Mouse (Mus musculus): ENCODE results near the gene Hectd4.

The Hectd4 gene

DNA sequence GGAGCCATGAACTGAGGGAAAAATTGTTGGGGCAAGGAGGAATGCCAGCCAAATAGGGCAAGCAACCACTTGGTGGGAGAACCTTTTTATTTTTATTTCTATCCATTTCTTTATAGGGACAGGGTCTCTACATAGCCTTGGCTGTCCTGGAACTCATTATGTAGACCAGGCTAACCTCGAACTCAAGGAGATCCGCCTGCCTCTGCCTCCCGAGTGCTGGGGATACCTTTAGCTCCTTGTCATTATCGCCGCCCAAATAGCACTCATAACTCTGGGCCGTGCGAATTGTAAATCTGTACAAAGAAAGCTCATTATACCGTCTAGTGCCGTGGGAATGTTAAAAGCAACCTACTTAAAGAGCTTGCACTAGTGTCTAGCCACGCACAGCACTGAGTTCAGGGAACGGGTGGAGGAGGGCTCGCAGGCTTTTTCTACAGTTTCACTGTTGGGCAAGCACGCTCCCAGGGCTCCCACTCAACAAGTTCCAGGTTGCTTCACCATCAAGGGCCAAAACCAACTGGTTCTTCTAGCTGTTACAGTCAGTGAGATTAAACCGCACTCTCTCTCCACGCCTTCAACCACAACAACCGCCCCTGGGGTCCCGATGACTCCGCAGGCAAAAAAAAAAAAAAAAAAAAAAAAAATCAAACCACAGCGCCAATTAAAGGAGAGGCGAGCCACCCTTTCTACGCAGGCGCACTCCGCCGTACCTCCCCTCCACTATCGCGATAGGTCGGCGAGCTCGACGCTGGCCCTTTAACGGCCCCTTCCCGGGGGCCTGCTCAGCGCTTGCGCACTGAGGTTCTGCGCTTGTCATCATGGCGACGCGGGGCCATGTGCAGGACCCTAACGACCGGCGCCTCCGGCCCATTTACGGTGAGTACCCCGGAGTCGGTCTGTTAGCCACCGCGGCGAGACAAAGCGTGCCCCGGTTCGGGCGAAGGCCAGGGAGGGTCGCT lies 177.4 kb downstream of the Hectd4 start, which contains the start of gene Naa25:
Gene Naa25, plus strand, starts transcription at position 750 of the 959 bp plus-strand sequence.
- DNase-seq (ENCODE audit: low spot score) = peak; percentile 96

DNA sequence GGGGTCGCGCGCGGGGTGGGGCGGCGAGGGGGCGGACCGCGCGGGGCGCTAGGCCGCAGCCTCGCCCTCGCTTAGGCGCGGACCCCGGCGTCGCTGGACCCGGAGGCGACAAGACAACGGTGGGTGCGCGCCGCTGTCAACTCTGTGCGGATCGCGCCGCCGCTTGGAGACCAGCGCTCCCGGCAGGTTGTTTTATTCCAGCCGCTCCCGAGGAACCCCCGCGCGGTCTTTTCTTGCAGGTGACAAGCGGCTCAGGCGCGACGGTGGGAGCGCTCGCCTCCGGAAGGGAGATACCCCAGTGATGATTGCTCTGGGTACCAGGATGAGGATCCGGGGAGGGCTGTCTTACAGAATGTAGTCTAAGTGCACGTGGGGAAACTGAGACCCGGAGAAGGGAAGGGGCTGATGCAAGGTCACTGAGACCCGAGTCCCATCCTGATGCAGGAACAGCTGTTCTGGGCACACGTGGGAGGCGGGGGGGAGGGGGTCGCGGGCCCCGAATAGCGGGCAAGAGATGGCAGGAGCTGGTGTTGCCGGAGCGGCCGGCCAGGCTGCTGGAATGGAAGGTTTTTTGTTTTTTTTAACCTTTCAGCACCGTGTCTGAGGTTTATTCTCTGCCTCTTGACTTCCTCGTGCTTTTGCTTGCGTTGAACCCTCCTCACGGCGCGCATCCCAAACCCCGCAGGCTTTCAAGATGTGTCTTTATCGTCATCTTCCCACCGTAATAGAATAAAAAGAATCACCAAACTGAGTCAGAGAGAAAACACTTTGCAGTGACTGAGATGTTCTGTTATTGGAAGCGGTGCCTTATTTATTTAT lies 178.3 kb downstream of the Hectd4 start:
- peak; percentile 21 for DNase-seq (ENCODE audit: low spot score)

DNA sequence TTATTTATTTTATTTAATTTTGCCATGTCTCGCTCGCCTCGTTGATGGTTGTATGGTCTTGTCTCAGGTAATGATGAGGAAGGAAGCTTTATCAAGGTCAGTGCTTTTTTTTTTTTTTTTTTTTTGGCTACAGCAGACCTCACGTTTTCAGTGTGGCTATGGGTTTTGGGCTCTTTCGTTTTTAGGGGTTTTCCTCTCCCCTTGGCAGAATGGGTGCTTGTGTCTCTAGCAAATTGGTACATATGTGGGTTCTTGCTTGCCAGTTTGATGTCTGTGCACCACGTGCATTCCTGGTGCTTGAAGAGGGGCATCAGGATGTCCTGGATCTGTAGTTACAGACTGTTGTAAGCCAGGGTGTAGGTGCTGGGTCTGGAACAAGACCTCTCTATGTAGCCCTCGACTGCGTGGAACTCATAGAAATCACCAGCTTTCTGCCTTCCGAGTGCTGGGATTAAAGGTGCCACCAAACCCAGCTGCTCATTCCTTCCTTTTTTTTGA lies 179.0 kb downstream of the Hectd4 start:
- no peak for DNase-seq (ENCODE audit: low spot score)

DNA sequence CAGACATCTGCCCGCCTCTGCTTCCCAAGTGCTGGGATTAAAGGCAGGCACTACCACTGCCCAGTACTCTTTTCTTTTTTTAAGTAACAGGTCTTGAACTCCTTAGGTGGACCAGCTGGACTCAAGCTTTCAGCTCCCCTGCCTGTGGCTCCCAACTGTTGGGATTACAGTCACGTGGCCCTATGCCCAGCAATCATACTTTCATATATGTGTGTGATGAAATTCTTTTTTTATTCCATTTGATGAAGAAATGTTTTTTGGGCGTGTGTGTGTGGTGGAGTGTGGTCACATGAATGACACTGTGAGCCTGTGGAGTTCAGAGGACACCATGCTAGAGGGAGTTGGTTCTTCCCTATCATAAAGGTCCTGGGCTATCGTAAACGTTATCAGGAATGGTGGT lies 179.5 kb downstream of the Hectd4 start:
- DNase-seq (ENCODE audit: low spot score) = no peak

DNA sequence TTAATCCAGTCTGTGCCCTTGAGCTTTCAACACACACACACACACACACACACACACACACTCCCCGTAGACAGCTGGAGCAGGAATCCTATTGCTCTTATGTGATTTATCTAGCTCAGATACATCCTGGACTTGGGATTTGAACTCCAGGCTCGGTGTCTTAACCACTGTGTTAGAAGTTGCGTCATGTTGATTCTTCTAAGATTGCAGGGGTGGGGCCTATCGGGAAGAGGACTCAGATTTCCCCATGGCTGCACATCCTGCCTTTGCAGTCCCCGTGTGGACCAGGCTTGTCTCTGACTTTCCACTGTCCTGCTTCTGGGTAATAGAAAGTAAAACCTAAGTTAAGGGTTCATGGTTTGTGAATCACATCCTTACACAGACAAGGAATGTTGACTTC lies 180.0 kb downstream of the Hectd4 start:
- no peak for DNase-seq (ENCODE audit: low spot score)

DNA sequence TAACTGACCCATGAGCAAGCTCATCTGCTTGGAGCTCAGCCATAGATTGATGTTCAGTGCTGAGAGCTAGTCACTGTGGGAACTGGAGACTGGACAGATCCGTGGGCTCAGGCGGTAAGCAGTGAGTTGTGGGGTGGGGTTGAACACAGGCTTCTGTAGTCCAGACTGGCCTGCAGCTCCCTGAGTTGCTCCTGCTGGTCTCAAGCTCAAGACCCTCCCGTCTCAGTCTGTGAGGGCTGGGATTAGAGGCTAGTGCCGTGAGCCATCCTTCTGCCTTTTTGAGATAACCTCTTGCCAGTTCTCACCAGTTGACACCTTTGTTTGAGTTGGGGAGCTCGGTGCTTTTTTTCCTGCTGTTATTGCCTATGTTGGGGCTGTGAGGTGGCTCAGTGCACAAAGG lies 180.8 kb downstream of the Hectd4 start:
- DNase-seq (ENCODE audit: low spot score) = no peak

DNA sequence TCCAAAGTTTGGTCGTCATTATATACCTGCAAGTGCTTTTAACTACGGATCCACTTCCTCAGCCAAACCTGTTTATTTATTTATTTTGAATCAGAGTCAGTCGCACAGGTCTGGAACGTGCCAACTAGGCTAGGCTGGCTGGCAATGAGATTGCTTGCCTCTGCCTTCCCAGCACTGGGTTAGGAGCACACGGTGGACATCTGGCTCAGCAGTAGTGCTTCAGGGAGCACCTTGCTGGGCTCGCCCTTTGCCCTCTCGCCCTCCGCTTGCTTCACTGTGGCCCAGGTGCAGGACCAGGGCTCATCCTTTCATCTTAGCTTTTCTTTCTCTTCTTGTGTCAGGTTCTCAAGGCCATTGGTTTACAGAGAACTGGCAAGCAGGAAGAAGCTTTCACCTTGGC lies 187.8 kb downstream of the Hectd4 start:
- DNase-seq (ENCODE audit: low spot score) = no peak

DNA sequence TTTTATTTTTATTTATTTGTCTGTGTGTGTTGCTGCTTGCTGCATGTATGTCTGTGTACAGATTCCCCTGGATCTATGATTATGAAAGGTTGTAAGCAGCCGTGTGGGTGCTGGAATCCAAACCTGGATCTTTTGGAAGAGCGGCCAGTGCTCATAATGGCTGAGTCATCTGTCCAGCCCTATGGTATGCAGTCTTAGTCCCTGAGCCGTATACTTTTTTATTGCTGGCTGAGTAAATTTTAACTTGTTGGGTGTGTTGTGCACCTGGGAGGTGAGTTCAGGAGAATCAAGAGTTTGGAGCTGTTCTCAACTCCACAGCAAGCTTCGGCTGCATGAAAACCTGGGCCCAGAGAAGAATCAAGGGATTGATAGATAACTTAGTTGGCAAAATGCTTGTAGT lies 191.0 kb downstream of the Hectd4 start:
- no peak for DNase-seq (ENCODE audit: low spot score)

All from c-Kit-positive CD71-positive TER-119-positive erythroid progenitor cells, embryonic 14.5 days (primary cell).